Mouse (Mus musculus) splenic B cell, adult 2 months (primary cell): Measurements from ENCODE around the gene Bex3.

ENCODE experiments used
- DNase-seq: peaks from one replicate; pipeline ENCODE4 v3.0.0-alpha.2; 2011; ENCODE audit warnings: low read depth, low spot score
- H3K27me3 ChIP-seq: 2 replicates; pipeline ENCODE4 v1.6.1; 2012; ENCODE audit warnings: mild to moderate bottlenecking, low read length, moderate library complexity, mixed read lengths; ENCODE audit not compliant: control insufficient read depth, poor library complexity, insufficient read depth, severe bottlenecking
- H3K36me3 ChIP-seq: 2 replicates; pipeline ENCODE4 v1.6.1; 2012; ENCODE audit warnings: mild to moderate bottlenecking, low read length, moderate library complexity, mixed read lengths; ENCODE audit not compliant: control insufficient read depth, poor library complexity, insufficient read depth, severe bottlenecking

Gene Bex3

GRCm38 (mm10) chrX:136275386-136275785 is 5.3 kb downstream of the Bex3 start:
- H3K27me3 ChIP-seq: no peaks in the 10 kb centered on the region; the same call in 1 of the 2 replicates
- no peaks in the 10 kb centered on the region for H3K36me3 ChIP-seq
- no peak for DNase-seq

GRCm38 (mm10) chrX:136277577-136277976 is 7.5 kb downstream of the Bex3 start:
- no peaks in the 10 kb centered on the region for H3K36me3 ChIP-seq
- no peak for DNase-seq
- no peaks in the 10 kb centered on the region; the same call in 1 of the 2 replicates for H3K27me3 ChIP-seq

GRCm38 (mm10) chrX:136278401-136278800 is 8.3 kb downstream of the Bex3 start:
- Histone ChIP-seq H3K27me3 (no peaks in the 10 kb centered on the region; the same call in 1 of the 2 replicates), H3K36me3 (no peaks in the 10 kb centered on the region)
- DNase-seq: no peak

- no peak for DNase-seq
- H3K27me3 ChIP-seq: no peaks in the 10 kb centered on the region; the same call in 1 of the 2 replicates
- no peaks in the 10 kb centered on the region for H3K36me3 ChIP-seq
Observed at GRCm38 (mm10) chrX:136279410-136279809, 9.4 kb downstream of the Bex3 start.

GRCm38 (mm10) chrX:136290817-136291281 is 20.8 kb downstream of the Bex3 start:
- DNase-seq: peak; percentile 2
- Histone ChIP-seq H3K36me3 (no peaks in the 10 kb centered on the region), H3K27me3 (no peaks in the 10 kb centered on the region)

GRCm38 (mm10) chrX:136304295-136304694 is 34.2 kb downstream of the Bex3 start:
- H3K27me3 ChIP-seq: no peaks in the 10 kb centered on the region
- no peaks in the 10 kb centered on the region for H3K36me3 ChIP-seq
- DNase-seq: peak; percentile 42

- no peak for DNase-seq
- Histone ChIP-seq H3K36me3 (no peaks in the 10 kb centered on the region), H3K27me3 (no peaks in the 10 kb centered on the region)
Observed at GRCm38 (mm10) chrX:136306196-136306595, 36.1 kb downstream of the Bex3 start.

- Histone ChIP-seq H3K27me3 (no peaks in the 10 kb centered on the region), H3K36me3 (no peaks in the 10 kb centered on the region)
- no peak for DNase-seq
Observed at GRCm38 (mm10) chrX:136313303-136313702, 43.2 kb downstream of the Bex3 start.

GRCm38 (mm10) chrX:136313792-136314564 is 43.9 kb downstream of the Bex3 start:
- no peak for DNase-seq
- Histone ChIP-seq H3K36me3 (no peaks in the 10 kb centered on the region), H3K27me3 (no peaks in the 10 kb centered on the region)

- DNase-seq: no peak
- Histone ChIP-seq H3K27me3 (no peaks in the 10 kb centered on the region), H3K36me3 (no peaks in the 10 kb centered on the region)
Observed at GRCm38 (mm10) chrX:136319953-136320352, 49.9 kb downstream of the Bex3 start.
